Mouse (Mus musculus) MEL (cell line): ENCODE results near the gene Gm13278. TPM values are rescaled to one million over a fixed set of nuclear protein-coding genes. Genes with fewer than 3 reads are reported as not detected.
"Not testable (repeated sequence)": the region's sequence is repeated elsewhere in the genome, so short reads cannot be mapped to it uniquely, and the experiment has no call there.

Experiments
- DNase-seq: peaks from one replicate; pipeline ENCODE4 v3.0.0; 2011; ENCODE audit warnings: low read depth, low spot score
- H3K27ac ChIP-seq: 2 replicates; pipeline ENCODE4 v1.5.1; 2012; ENCODE audit warnings: low read depth, mild to moderate bottlenecking, control low read depth, low read length, moderate library complexity; ENCODE audit not compliant: control insufficient read depth
- H3K27me3 ChIP-seq, 2 experiments: fragments of 150-350 bp in 1 of 2; sonication (generic) in 1 of 2; 2 replicates each; pipeline ENCODE4 v1.6.1; 2012; ENCODE audit warnings: low read length in 2 of 2, mild to moderate bottlenecking in 2 of 2, improper control_type of control experiment in 1 of 2, moderate library complexity in 1 of 2; ENCODE audit not compliant: insufficient read depth in 2 of 2, control insufficient read depth in 1 of 2
- H3K36me3 ChIP-seq, 2 experiments: 2 replicates each; pipeline ENCODE4 v1.6.1; 2012 to 2014; ENCODE audit warnings: low read length in 2 of 2, improper control_type of control experiment in 1 of 2, inconsistent platforms in 1 of 2, mild to moderate bottlenecking in 1 of 2; ENCODE audit not compliant: insufficient read depth in 2 of 2, control insufficient read depth in 1 of 2
- H3K4me1 ChIP-seq, 2 experiments: fragments of 150-350 bp in 1 of 2; sonication (generic) in 1 of 2; 2 replicates each; pipeline ENCODE4 v1.6.1; 2012; ENCODE audit warnings: low read length in 2 of 2, improper control_type of control experiment in 1 of 2, mild to moderate bottlenecking in 1 of 2; ENCODE audit not compliant: insufficient read depth in 2 of 2, control insufficient read depth in 1 of 2
- H3K4me3 ChIP-seq, 2 experiments: fragments of 150-350 bp in 1 of 2; sonication (generic) in 1 of 2; 2 replicates each; pipeline ENCODE4 v1.5.1; 2012; ENCODE audit warnings: low read depth in 2 of 2, low read length in 2 of 2, mild to moderate bottlenecking in 2 of 2, moderate library complexity in 2 of 2, control low read depth in 1 of 2, improper control_type of control experiment in 1 of 2; ENCODE audit not compliant: control insufficient read depth in 1 of 2, insufficient read depth in 1 of 2
- H3K79me2 ChIP-seq: 2 replicates; pipeline ENCODE4 v1.6.1; 2012; ENCODE audit warnings: mild to moderate bottlenecking, low read length, moderate library complexity; ENCODE audit not compliant: control insufficient read depth, poor library complexity, insufficient read depth
- H3K9ac ChIP-seq: 2 replicates; pipeline ENCODE4 v1.6.1; 2012; ENCODE audit warnings: low read depth, mild to moderate bottlenecking, control low read depth, low read length, moderate library complexity; ENCODE audit not compliant: control insufficient read depth, poor library complexity, severe bottlenecking
- H3K9me3 ChIP-seq: fragments of 150-350 bp; sonication (generic); replicated peaks from 2 replicates; pipeline ENCODE4 v1.6.1; 2012; ENCODE audit warnings: mild to moderate bottlenecking, low read length, improper control_type of control experiment, moderate library complexity; ENCODE audit not compliant: insufficient read depth
- polyA plus RNA-seq, 2 experiments: library from polyadenylated mRNA; stranded (reverse) in 1 of 2; unstranded in 1 of 2; fragments of >175 nt in 1 of 2; fragments of >200 nt in 1 of 2; gene quantifications; 2 replicates each; pipeline versions ENCODE4 v1.2.1 to v1.2.4; 2012; ENCODE audit warnings: low replicate concordance in 2 of 2, low read depth in 1 of 2; ENCODE audit not compliant: insufficient read length in 2 of 2, insufficient read depth in 1 of 2, missing spikeins in 1 of 2
- total RNA-seq: library from RNA; depleted of rRNA; stranded (reverse); fragments of 300-350 nt; gene quantifications from 2 replicates; pipeline ENCODE4 v1.2.3, GENCODE M21; 2012

Gene Gm13278
- total and polyA plus RNA-seq, 3 experiments, result not detected

DNA sequence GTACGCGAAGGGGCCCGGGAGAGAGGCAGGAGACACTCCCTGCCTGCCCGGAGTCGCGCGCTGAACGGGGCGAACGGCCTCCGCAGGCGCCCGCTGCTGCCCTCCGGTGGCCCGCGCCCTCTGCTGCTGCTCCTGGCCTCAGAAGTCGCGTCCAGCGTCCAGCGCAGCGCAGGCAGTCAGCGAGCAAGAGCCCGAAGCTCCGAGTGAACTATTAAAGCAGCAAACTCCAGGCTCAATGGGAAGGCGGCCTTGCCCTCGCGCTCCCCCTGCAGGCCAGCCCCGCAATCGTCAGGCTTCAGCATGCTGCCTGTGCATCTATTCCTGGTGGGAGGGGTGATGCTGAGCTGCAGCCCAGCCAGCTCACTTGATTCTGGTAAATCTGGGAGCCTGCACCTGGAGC lies 14.7 kb upstream of the Gm13278 start, which contains the start of gene Gm13289:
Gene Gm13289 (plus strand): TSS at position 301 of the 400 bp plus-strand sequence.
- not testable (repeated sequence) for H3K79me2 ChIP-seq, H3K4me3 ChIP-seq, H3K9me3 ChIP-seq, DNase-seq, H3K9ac ChIP-seq, H3K27me3 ChIP-seq, H3K27ac ChIP-seq, H3K36me3 ChIP-seq, H3K4me1 ChIP-seq

DNA sequence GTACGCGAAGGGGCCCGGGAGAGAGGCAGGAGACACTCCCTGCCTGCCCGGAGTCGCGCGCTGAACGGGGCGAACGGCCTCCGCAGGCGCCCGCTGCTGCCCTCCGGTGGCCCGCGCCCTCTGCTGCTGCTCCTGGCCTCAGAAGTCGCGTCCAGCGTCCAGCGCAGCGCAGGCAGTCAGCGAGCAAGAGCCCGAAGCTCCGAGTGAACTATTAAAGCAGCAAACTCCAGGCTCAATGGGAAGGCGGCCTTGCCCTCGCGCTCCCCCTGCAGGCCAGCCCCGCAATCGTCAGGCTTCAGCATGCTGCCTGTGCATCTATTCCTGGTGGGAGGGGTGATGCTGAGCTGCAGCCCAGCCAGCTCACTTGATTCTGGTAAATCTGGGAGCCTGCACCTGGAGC lies 11.8 kb upstream of the Gm13278 start, which contains the start of gene Gm13272:
Gene Gm13272 (plus strand): TSS at position 301 of the 400 bp plus-strand sequence.
- not testable (repeated sequence) for H3K9ac ChIP-seq, H3K4me3 ChIP-seq, H3K27ac ChIP-seq, H3K9me3 ChIP-seq, H3K36me3 ChIP-seq, DNase-seq, H3K79me2 ChIP-seq, H3K27me3 ChIP-seq, H3K4me1 ChIP-seq

DNA sequence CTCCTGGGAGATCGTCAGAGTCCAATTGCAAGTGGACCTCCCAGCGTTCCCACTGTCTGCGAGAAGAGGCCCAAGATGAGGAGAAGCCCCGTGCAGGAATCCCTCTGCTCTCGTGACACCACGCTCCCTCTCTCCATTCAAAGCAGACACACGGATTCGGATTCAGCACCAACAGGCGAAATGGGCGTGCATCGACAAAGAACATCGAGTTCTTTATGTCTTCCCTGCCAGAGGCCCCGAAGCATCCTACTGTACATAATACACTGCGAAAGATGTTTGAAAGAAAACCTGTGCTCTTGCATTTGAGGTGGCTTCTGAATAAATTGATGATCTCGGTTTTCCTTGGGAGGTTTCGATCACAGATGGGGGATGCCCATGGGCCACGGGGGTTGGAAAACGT lies 11.0 kb upstream of the Gm13278 start:
- not testable (repeated sequence) for H3K9me3 ChIP-seq, H3K36me3 ChIP-seq, DNase-seq, H3K27me3 ChIP-seq, H3K4me1 ChIP-seq, H3K4me3 ChIP-seq, H3K9ac ChIP-seq, H3K27ac ChIP-seq, H3K79me2 ChIP-seq

DNA sequence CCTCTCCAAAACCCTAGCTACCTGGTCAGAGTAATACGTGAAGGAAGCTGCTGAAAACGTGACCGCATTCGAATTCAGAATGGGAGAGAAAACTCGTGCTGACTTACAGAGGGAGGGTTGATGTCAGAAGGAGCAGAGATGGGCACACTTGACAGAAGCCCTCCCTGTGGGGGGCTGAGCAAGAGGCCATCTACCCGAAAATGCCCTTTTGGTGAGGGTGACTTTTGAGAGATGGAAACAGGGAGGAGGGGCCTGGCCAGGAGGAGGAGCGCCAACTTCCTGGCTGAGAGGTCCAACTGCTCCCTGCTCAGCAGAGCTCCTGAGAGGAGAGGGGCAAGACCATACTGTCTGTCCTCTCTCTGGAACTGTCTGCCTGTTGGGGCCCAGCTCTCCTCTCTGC lies 9.5 kb upstream of the Gm13278 start, which contains the start of gene Ifnz:
Gene Ifnz (plus strand): TSS at position 301 of the 400 bp plus-strand sequence.
- not testable (repeated sequence) for H3K36me3 ChIP-seq, H3K79me2 ChIP-seq, H3K9ac ChIP-seq, H3K4me1 ChIP-seq, DNase-seq, H3K27me3 ChIP-seq, H3K27ac ChIP-seq, H3K9me3 ChIP-seq, H3K4me3 ChIP-seq

DNA sequence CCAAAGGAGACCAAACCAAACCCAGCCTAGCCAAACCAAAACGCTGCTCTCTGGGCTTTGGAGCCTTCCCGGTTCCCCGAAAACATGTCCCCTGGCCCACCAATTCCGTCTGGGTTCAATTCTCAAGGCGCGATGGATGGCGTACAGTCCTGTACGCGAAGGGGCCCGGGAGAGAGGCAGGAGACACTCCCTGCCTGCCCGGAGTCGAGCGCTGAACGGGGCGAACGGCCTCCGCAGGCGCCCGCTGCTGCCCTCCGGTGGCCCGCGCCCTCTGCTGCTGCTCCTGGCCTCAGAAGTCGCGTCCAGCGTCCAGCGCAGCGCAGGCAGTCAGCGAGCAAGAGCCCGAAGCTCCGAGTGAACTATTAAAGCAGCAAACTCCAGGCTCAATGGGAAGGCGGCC lies 9.0 kb upstream of the Gm13278 start:
- DNase-seq, H3K9me3 ChIP-seq, H3K79me2 ChIP-seq, H3K27ac ChIP-seq, H3K9ac ChIP-seq, H3K36me3 ChIP-seq, H3K4me1 ChIP-seq, H3K4me3 ChIP-seq, H3K27me3 ChIP-seq: not testable (repeated sequence)

DNA sequence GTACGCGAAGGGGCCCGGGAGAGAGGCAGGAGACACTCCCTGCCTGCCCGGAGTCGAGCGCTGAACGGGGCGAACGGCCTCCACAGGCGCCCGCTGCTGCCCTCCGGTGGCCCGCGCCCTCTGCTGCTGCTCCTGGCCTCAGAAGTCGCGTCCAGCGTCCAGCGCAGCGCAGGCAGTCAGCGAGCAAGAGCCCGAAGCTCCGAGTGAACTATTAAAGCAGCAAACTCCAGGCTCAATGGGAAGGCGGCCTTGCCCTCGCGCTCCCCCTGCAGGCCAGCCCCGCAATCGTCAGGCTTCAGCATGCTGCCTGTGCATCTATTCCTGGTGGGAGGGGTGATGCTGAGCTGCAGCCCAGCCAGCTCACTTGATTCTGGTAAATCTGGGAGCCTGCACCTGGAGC lies 5.9 kb upstream of the Gm13278 start, which contains the start of gene Gm13276:
Gene Gm13276 (plus strand): TSS at position 301 of the 400 bp plus-strand sequence.
- H3K79me2 ChIP-seq, H3K27ac ChIP-seq, H3K4me1 ChIP-seq, DNase-seq, H3K36me3 ChIP-seq, H3K4me3 ChIP-seq, H3K9me3 ChIP-seq, H3K9ac ChIP-seq, H3K27me3 ChIP-seq: not testable (repeated sequence)

DNA sequence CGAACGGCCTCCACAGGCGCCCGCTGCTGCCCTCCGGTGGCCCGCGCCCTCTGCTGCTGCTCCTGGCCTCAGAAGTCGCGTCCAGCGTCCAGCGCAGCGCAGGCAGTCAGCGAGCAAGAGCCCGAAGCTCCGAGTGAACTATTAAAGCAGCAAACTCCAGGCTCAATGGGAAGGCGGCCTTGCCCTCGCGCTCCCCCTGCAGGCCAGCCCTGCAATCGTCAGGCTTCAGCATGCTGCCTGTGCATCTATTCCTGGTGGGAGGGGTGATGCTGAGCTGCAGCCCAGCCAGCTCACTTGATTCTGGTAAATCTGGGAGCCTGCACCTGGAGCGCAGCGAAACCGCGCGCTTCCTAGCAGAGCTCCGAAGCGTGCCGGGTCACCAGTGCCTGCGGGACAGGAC lies 2.9 kb upstream of the Gm13278 start, which contains the start of gene Gm13277:
Gene Gm13277 (plus strand): TSS at position 231 of the 400 bp plus-strand sequence.
- H3K79me2 ChIP-seq, H3K4me3 ChIP-seq, DNase-seq, H3K9ac ChIP-seq, H3K36me3 ChIP-seq, H3K9me3 ChIP-seq, H3K4me1 ChIP-seq, H3K27ac ChIP-seq, H3K27me3 ChIP-seq: not testable (repeated sequence)
